Mouse (Mus musculus) cerebellum, adult (tissue): ENCODE data around the gene Gm5105.

Experiments used
- ATAC-seq: cut with Nextera tagmentation; 2 replicates; pipeline ENCODE4 v1.9.2; 2017; ENCODE audit warnings: mild to moderate bottlenecking, moderate library complexity, mixed read lengths; ENCODE audit not compliant: insufficient number of reproducible peaks, low FRiP score, low TSS enrichment

Gene Gm5105

DNA sequence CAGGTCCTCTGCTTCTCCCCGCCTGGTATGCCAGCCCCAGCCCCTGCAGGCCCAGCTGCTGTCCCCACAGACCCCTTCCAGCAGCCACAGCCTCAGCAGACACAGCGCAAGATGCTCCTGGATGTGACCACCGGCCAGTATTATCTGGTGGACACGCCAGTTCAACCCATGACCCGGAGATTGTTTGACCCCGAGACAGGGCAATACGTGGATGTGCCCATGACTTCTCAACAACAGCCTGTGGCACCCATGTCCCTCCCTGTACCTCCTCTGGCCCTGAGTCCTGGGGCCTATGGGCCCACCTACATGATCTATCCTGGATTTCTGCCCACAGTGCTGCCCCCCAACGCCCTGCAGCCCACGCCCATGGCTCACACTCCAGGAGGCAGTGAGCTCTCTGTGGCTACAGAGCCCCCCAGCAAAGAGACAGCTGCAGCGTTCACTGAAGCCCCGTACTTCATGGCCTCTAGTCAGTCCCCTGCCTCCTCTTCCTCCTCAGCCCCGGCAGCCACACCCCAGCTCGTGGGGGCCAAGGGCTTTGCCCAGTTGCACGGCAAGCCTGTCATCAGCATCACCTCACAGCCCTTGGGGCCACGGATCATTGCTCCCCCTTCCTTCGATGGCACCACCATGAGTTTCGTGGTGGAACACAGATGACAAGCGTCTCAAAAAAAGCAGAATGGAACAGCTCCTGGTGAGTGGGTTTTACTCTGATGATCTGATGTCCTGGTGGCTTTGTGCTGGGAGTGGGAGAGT is 2.7 kb upstream of the Gm5105 start:
- no peak for ATAC-seq

- ATAC-seq: no peak
Observed at GRCm38 (mm10) chr3:138068103-138068502, 915 bp upstream of the Gm5105 start.

- no peak for ATAC-seq
Observed at GRCm38 (mm10) chr3:138066348-138066856, 786 bp downstream of the Gm5105 start.

- no peak for ATAC-seq
Observed at GRCm38 (mm10) chr3:138065930-138066329, 1.3 kb downstream of the Gm5105 start.

- no peak for ATAC-seq
Observed at GRCm38 (mm10) chr3:138064732-138065645, 2.2 kb downstream of the Gm5105 start, which contains the start of gene 1110002E22Rik. Gene 1110002E22Rik, plus strand, starts transcription at chr3:138065052.

- peak; percentile 50; the same call in 1 of the 2 replicates for ATAC-seq
Observed at GRCm38 (mm10) chr3:138063731-138064329, 3.4 kb downstream of the Gm5105 start.

GRCm38 (mm10) chr3:138062673-138063072 is 4.5 kb downstream of the Gm5105 start:
- no peak for ATAC-seq

GRCm38 (mm10) chr3:138061205-138061911 is 5.8 kb downstream of the Gm5105 start:
- ATAC-seq: no peak

- ATAC-seq: no peak
Observed at GRCm38 (mm10) chr3:138060429-138060828, 6.8 kb downstream of the Gm5105 start.

GRCm38 (mm10) chr3:138058226-138058625 is 9.0 kb downstream of the Gm5105 start:
- ATAC-seq: no peak

DNA sequence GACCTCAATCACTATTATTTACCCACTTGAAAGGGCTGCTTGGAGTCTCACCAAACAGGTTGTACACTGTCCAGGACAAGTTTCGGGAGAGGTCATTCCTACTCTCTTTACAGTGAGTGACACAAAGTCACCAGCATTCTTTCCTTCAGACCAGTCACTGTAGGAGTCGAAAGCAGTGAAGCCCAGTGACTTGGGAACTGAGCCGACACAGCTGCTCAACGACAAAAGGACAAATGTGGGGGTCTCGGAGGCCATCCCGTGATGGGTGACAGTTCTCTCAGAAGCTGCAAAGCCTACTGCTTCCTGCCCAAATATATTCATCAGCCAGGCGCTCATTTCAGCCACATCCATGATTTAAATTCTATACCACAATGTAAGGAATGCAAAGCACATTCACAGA is 10.2 kb downstream of the Gm5105 start:
- ATAC-seq: no peak

- peak; percentile 72; the same call in 1 of the 2 replicates for ATAC-seq
Observed at GRCm38 (mm10) chr3:138053969-138054368, 13.2 kb downstream of the Gm5105 start.

GRCm38 (mm10) chr3:138051431-138051830 is 15.8 kb downstream of the Gm5105 start:
- ATAC-seq: no peak

GRCm38 (mm10) chr3:138050772-138051171 is 16.4 kb downstream of the Gm5105 start:
- no peak for ATAC-seq

GRCm38 (mm10) chr3:138049555-138049954 is 17.6 kb downstream of the Gm5105 start:
- ATAC-seq: no peak

DNA sequence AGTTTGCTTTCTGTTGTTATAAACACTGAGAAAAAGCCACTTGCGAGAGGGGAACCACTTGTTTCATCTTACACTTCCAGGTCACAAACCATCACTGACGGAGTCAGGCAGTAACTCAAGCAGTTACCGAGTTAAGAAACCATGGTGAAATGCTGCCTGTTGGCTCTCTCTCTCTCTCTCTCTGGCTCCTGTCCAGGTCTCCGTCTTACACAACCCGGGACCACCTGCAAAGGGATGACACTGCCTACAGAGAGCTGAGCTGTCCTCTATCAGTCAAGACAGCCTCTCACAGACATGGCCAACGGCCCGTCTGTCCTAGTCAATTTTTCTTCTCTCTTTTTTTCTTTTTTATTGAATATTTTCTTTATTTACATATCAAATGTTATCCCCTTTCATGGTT is 23.9 kb downstream of the Gm5105 start:
- ATAC-seq: no peak

DNA sequence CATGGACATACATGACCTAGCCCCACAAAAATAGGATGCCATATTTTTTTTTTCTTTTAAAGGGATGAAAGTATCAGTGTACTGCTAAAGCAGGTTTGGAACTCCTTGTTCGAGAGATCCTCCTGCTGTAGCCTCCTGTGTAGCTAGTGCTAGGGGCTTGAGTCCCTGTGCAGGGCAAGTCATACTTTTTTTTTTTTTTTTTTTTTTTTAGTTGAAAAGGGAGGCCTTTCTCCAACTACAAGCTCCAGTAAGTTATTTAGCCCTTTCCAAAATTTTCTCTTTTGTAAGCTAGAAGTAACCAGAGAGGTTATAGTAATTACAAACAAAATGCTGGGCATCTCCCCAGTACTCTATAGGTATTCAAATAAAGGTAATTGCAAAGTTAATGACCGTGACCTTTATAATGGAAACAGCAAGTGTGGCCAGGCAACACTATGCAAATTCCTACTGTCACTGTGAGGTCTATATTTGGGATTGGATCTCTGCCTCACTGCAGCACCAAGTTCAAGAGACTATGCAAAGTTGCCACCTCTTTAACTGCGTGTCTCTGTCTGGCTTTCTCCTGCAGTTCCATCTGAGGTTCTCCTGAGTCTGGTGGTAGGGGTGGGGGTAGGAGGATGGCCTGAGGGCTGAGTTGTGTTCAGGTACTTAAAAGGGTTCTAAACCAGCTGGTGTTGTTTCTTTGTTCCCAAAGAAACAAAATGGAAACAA is 25.4 kb downstream of the Gm5105 start:
- no peak for ATAC-seq

GRCm38 (mm10) chr3:138040938-138041337 is 26.2 kb downstream of the Gm5105 start:
- ATAC-seq: no peak

- no peak for ATAC-seq
Observed at GRCm38 (mm10) chr3:138033986-138034385, 33.2 kb downstream of the Gm5105 start.
